Mouse (Mus musculus) B cell, adult 2 months (primary cell): ENCODE measurements around the gene Grin2b.

Experiments used
- DNase-seq, 2 experiments: peaks; one replicate each; pipeline ENCODE4 v3.0.0; 2022

Grin2b gene

DNA sequence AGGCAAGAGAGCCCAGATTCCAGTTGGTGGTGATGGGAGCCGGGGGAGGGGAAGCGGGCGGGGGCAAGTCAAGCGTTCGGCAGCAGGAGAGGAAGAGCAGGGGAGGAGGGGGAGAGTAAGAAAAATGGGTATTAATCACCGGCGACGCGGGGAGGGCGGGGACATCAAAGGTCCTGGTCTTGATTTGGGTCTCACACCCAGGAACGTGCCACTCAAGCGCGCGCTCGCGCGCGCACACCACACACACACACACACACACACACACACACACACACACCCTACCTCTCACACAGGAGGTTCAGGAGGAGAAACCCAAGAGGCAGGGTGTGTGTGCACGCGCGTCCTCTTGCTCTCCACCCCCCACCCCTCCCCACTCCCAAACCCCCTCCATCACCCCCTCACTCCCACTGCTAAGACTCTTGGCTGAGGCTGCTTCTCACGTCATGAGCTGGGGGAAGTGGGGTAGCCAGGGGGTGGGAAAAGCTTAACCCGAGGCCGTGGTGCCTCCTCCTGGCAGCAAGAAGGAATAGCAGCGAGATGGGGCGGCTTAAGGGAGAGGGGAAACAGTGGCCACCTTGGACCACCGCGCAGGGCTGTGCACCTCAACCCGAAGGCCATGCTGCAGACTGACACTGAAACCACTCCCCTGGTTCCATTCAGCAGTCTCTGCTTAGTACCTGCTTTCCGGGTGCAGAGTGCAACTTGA is at the start of gene Grin2b:
Gene Grin2b (minus strand): TSS at position 321 of the 706 bp plus-strand sequence.
- no peak for DNase-seq

DNA sequence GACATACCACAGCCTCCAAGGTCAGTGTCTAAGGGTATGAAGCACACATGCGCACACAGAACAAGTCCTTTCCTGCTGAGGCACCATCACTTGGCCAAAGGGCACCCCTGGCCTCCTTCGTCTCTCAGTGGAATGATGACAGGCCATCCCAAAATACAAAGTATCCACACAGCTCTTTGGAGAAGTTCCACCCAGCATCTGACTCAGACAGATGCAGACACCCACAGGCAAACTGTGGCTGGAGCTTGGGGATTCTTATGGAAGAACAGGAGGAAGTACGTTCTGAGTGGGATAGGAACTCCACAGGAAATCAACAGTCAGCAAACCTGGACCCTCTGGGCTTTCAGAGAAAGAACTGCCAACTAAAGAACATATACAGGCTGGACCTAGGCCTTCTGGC is 48.6 kb upstream of the Grin2b start:
- DNase-seq: no peak

DNA sequence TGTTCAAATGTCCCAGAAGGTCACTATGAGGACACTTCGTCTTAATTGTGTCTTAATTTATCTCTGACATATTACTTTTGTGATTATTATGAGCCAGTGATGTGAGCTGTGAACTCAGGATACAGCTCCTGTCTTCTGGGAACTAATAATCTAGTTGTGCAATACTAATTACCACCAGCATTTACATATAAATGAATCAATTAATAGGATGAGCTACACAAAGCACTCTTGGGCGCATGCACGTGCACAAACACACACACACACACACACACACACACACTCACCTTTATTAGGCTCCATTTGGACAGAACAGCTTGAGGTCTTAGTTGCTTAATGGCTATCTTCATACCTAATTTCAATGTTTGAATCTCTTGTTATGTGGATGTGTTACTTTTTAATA is 37.1 kb upstream of the Grin2b start:
- DNase-seq: no peak

DNA sequence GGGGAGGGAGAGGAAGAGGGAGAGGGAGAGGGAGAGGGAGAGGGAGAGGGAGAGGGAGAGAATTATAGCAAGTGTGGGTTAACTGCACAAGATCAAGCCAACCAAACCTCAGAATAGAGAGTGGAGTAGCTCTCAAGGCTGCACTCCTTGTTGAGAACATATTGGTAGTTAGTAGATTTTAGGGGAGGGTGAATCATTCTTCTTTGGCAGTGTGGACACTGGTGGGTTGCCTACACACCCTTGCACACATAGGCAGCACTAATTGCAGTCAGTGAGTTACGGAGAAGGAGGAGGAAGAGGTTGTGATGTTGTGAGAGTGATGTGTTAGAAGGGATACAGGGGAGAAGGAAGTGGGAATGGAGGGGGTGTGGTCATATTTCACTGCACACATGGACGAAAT is 26.5 kb upstream of the Grin2b start:
- no peak for DNase-seq

DNA sequence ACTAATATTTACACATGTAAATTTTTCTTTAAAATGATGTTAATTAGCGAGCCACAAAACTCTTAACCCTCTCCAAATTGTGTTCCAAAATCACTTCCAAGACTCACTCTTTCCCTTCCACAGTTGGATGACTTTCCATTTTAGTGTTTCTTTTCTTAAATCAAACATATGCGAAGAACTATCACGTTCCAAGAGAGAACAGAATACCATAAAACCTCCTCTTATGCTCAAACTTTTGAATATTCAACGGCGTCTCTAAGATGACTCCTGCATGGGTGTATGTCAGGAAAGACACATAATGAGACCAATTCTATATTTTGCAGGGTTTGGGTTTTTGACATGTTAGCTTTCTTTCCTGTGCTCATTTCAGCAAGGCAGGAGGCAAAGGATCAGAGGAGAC is 21.3 kb upstream of the Grin2b start:
- DNase-seq: no peak

DNA sequence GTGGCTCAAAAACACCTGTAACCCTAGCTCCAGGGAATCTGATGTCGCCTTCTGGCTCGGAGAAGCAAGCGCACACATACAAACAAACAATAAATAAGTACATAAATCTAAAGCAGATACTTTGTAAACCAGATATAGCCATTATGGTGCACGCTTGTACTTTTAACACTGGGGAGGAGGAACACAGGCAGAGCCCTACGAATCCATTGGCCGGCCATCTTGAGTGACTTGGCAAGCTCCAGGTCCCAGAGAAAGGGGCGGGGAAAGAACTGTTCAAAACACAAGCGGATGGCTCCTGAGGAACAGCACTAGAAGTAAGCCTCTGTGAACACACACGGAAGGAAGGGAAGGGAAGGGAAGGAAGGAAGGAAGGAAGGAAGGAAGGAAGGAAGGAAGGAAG is 4.8 kb upstream of the Grin2b start:
- DNase-seq: no peak

DNA sequence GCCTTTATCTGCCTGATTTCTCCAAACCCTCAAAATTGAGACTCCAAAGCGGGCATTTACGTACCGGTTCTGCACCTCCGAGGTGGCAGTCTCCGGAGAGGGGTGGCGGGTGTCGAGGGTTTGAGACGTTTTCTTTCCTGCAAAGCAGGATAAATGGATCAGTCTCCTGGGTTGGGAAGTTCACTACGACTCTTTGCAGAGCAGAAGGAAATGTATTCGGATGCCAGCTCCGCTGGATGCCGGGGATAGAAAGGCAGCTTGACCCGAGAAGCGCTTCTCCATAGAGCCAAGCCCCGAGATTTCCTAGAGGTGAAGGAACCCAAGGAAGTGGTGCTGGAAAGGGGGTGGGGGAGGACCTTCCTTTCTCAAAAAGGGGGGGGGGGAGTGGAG is 515 bp downstream of the Grin2b start:
- DNase-seq: no peak

DNA sequence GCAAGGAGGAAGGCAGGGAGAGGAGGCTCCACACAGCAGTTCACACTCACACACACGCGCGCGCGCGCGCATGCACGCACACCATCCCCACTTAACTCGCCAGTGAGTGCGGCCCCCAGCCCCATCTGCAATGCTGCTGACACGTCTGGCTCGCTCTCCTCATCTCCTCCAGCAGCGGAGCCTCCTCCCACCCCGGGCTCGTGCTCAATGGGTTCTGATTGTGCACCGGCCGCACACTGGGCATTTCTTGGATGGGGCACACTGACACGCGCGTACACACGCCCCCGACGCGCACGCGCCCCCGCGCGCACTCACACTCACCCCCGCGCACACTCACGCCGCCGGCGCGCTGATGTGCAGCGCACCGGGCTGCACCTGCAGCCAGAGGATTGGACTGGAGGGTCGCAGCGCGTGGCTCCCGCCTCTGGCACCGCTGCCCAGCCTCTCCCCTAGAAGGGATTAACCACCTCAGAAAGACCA is 1.1 kb downstream of the Grin2b start:
- DNase-seq: no peak

DNA sequence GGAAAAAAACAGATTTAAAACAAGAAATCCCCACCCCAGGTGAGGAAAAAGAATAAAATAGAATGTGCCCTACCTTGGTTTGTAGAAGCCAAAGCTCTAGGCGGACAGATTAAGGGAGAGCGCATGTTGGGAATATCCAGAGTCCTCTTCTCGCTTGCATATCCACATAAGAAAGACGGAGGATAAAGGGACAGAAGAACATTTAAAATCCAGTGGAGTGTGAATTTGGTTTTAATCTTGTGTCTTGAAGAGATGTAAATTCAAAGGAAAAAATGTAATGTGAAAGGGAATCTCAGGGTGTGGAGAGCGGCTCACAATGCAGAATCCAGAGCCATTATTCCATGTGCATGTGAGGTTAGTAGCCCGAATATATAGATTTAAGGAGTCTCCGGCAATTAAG is 2.0 kb downstream of the Grin2b start:
- DNase-seq: no peak

DNA sequence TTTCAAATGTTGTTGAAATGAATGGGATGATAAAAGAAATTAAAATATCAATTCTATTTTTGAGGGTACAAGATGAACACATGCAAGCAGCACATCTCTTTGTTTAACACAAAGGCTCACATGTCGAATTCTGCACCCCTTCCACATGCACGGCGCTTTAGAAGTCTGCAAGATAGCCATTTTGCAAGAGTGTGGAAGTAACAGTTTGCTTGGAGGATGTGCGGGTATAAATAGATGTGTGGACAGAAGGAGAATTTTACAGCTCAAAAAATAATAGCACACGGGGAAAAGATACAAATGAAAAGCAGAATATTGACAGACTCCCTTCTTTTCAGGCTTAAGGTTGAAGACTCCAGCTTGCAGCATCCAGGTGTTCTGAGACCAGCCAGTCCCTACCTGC is 2.9 kb downstream of the Grin2b start:
- DNase-seq: no peak

DNA sequence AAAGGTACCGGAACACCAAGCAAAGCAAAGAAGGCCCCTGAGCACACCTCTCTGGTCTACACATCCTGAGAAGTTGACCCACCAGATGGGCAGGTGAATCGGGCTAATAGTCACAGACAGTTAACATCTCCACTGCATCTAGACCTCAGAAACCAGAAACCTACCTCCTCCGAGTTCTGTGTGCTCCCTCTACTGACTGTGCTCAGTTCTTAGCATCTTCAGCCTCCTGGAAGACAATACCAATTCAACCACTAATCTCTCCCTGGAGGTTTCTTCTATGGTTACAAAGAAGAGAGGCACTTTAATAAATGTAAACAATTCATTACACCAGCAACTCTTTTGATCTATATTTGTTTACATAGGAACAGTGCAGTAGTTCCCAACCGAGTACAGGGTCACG is 6.0 kb downstream of the Grin2b start:
- no peak for DNase-seq

DNA sequence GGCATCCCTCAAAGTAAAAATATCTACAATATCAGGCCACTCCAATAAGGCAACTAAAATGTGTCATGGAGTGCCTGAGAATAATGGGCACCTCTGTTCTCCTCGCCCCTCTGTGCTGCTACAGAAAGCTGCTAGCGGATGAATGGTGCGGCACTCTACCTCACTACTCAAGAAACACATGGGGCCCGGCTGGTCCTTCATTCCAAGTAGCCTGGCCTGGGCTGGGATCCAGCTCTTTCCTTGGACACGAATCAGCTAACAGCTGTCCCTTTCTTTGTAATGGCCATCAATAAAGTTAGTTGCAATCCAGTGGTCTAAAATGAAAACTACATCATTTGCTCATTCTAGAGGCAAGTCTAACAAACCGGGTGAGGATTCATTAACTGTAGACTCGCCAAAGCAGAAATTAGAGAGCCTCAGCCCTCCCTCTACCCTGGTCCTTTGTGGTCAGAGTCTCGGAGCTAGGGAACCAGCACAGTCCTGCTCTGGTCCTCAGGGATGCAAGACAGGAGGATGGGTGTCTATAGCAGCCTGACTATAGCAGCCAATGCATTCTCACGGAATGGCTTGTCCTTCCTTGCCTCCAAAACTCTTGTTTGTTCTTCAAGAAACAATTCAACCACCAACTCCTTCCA is 7.8 kb downstream of the Grin2b start:
- DNase-seq: no peak

DNA sequence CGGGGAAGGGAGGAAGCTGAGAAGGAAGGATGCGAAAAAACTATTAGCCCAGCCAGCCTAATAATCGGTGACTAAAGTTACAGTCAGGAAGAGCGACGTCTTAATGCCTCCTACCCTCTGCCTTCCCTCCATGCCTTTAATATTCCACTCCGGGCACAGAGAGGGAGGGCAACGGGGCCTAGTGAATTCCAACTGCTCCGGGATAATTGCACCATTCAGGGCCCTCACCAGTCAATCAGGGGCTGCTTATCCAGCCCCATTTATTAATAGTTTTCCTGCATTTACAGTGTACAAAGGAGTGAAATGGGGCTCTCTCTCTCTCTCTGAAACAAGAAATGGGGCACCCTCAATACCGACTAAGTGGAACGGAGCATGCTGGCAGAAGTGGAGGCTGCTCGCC is 11.2 kb downstream of the Grin2b start:
- DNase-seq: no peak

DNA sequence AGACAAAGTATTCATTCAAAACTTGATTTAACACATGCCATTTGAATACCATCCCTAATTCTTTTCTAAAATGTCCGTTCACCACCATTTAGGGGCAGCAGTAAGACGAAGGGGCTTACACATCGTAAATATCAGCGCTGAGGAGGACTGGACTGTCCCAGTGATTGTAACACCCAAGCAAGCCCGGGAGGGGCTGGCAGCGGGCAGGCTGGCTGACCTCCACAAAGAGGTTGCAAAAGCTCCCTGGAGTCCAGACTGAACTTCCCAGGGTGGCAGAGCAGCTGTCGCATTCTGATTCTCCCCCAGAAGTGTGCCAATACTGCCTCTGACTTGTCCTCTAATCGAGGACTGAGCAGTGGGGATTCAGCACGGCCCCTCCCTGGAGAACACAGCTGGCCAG is 19.9 kb downstream of the Grin2b start:
- no peak for DNase-seq

DNA sequence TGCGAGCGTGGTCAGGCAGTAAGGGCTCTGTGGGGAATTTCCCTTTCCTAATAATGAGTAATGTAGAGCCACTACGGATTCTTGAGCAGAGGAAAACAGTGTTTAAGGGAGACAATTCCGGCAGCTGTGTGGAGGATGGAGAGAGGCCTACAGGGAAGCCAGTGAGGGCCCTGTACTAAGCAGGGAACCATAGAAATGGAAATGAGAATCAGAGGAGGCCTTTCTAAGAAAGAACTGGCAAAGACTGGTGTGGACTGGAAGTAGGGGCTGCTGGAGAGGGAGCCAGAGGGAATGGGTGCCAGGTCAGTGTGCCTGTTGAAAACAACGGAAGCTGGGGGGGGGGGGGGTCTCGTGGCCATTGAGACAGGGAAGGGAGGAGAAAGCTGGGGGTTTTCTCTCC is 23.2 kb downstream of the Grin2b start:
- no peak for DNase-seq

DNA sequence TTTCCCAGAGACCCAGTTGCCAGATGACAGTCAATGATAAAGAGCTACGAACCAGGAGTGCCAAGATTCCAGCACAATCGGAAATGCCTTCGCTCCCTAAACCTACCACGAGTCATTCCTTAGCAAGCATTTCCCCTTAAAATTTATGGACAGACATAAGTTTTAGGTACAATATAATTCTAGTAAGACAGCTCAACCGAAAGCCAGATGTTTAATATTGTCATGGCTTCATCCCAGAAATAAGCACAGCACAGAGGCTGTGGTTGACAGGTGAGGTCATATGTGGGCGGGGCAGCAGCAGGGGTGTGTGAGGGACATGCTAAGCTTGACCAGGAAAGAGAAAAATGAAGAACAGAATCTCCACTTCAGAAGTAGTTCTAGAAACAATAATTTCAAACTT is 33.3 kb downstream of the Grin2b start:
- no peak for DNase-seq

DNA sequence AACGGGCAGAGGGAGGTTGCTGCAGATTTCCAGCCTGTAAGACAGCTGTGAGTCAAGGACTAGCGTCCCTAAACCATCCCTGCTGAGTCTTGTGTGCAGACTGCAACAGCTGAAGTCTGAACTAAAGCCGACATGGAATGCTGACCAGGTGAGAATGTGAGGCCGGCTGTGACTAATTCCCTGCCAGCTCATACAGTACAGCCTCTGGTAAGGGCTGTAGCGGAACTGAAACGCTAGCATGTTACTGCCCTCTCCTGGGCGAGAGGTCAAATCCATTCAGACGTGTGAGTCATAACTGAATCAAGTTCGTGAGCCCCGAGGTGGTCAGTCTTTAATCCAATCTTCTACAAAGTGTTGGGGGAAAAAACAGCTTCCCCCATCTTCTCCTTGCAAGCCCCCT is 42.9 kb downstream of the Grin2b start:
- DNase-seq: no peak

DNA sequence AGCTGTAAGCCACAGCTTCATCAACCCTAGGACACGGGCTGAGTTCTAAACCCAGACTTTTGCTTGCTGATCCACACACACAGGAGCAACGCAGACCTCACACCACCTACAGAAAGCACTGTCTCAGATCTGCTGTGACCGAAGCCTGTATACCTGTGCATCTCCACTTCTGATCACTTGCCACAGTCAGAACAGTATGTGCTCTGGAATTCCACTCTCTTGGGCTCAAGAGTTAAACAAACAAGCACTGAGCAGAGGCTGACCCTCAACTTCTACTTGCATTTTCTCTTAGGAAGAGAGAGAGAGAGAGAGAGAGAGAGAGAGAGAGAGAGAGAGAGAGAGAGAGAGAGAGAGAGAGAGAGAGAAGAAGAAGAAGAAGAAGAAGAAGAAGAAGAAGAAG is 50.7 kb downstream of the Grin2b start:
- no peak for DNase-seq

DNA sequence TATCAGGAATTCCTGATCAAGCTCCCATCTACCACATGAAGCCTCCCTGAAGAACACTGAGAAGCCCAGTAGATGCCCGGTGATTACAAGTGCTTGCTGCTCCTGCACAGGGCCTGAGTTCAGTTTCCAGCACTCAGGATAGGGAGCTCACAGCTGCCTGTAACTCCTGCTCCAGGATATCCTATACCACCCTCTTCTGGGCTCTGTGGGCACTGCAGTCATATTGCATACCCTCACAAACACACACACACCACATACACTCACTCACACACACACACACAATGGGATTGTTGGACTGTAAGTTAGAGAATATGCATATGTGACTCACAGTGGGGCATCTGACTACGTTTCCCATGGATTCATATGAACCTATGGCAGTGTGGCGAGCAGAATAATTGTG is 55.9 kb downstream of the Grin2b start:
- DNase-seq: no peak

DNA sequence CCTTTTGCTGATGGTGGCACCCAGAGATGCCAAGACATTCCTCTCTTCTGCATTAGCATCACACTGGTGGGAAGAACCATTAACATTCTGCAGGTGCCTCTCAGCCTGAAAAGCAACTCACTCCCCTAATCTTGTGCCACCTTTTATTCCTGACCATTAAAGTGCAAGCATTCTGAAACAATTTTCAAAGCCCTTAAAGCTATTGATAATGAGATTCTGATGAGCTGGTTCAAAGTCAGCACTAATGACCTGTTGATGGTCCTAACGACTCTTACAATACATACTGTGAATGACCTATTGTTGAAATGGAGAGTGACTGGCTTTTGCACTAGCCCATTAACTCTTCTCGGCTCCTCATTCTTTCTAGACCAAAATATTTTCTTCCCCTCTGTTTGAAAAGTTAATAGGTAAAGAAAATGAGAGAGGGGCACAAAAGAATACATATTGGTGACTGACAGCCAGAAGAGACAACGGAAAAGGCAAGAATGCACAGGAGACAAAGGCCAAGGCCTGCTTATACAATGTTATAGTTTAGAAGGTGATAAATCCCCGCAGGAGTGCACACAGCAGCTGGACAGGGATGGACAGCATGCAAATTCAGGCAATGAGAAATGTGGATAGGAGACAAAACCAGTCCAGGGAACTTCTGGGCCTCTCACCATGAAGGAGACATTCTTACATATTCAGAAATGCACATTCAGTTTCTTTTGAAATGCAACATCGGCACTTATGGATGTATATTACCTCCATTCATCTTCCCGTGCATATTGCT is 59.5 kb downstream of the Grin2b start:
- no peak for DNase-seq

DNA sequence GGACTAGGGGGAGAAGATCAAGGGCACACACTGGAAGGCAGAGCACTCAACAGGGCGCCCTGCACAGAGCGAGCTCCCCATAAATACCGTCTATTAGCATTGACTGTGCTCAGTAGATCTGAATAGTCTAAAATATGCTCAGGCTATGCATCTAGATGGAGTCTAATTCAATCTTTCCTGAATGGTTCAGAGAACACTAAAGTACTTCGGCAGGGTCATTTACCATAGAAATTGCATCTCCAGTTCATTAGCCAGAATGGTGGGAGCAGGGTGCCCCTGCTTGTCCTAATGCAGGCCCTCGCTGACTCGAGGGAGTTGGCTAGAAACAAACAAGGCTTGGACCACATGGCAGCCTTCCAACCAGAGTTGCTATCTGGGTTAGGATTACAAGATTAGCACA is 64.1 kb downstream of the Grin2b start:
- no peak for DNase-seq

DNA sequence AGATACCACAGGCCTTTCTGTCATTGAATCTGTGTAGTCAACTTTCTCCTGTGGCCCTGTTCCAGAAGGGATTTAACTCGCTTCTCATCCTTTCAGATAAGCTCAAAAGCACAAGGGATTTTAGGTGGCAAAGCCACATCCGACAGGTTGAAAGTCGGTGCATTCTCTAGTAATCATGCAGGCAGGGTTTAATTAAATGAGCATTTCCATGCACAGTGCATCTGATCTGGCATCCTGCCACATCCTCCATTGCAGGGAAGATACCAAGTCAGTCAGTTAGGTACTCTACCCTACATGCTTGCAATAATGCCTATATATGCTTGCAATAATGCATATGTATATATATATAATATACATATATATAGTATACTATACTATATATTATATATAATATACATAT is 64.8 kb downstream of the Grin2b start:
- no peak for DNase-seq

DNA sequence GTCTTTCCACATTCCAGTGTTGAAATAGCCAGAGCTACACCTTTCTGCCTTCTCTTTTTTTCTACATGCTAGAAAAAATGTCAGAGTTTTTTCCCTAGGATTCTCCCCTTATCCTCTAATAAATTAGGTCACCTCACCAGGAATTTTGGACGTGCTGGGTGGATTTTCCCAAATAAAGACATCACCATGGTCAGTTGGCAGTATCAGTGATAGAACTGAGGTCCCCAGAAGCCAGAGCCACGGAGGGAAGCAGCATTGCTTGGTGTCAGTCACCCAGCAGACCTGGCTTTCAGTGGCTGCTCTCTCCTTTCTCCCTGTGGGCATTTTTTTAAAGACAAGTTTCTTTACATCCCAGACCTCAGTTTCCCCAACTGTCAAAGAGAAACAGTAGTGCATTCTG is 68.1 kb downstream of the Grin2b start:
- DNase-seq: no peak

DNA sequence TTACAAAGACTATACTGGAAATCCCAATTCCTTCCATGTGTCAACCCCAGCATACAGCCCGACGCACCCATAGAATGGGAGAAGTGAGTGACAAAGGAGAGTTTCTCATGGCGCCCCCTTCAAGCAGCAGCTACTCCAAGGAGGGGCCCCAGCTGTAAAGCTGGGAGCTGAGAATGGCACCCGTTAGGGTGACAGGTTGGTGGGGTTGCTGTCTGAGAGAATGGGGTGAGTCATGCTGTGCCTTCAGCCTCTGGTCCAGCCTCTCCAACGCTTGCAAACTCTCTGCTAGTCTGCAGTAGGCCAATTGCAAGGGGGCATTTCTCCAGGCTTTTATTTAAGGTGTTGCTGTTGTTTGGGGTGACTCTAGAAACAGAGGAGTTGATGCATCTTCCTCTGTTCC is 73.1 kb downstream of the Grin2b start:
- DNase-seq: no peak
